Mouse (Mus musculus) macrophage (primary cell): Measurements from ENCODE around the gene Gnas. TPM values are rescaled to one million over a fixed set of nuclear protein-coding genes. Genes with fewer than 3 reads are reported as not detected.
A peak's percentile ranks its signal among the peaks of the same experiment; 100 is the strongest.

Experiments
- H3K27ac ChIP-seq: fragments of 350-480 bp; formaldehyde crosslinking; 2 replicates; pipeline ENCODE4 v1.9.0; 2021
- H3K36me3 ChIP-seq: fragments of 350-480 bp; formaldehyde crosslinking; 2 replicates; pipeline ENCODE4 v1.9.0; 2021; ENCODE audit errors: inconsistent target
- H3K4me3 ChIP-seq: fragments of 350-480 bp; formaldehyde crosslinking; 2 replicates; pipeline ENCODE4 v1.9.0; 2021; ENCODE audit errors: inconsistent target
- H3K79me2 ChIP-seq: fragments of 350-480 bp; formaldehyde crosslinking; 2 replicates; pipeline ENCODE4 v1.9.0; 2021; ENCODE audit errors: inconsistent target
- WGBS: methylation state at CpG from one replicate; pipeline ENCODE4 v1.1.7; 2026; ENCODE audit warnings: inconsistent platforms; ENCODE audit not compliant: missing documents; 5-methylcytosine and 5-hydroxymethylcytosine counted together
- polyA plus RNA-seq: library from polyadenylated mRNA; stranded (reverse); fragments of 250-400 nt; gene quantifications from 3 replicates; pipeline ENCODE4 v1.2.4, GENCODE M21; 2018; ENCODE audit warnings: inconsistent platforms

The Gnas gene
- polyA plus RNA-seq, 1 experiment from 2014 or later: 589 TPM

GRCm38 (mm10) chr2:174284807-174285457 lies 812 bp downstream of the Gnas start:
- WGBS: 42% methylated on average over 58 of the region's 58 CpGs
- H3K4me3 ChIP-seq: no peak overlapping the region
- no peaks in the 10 kb centered on the region for H3K36me3 ChIP-seq

GRCm38 (mm10) chr2:174285921-174286470 lies 1.9 kb downstream of the Gnas start:
- no peaks in the 10 kb centered on the region for H3K36me3 ChIP-seq
- no peaks in the 10 kb centered on the region for H3K79me2 ChIP-seq
- H3K27ac ChIP-seq: no peak overlapping the region
- WGBS: 30% methylated on average over 33 of the region's 34 CpGs
- H3K4me3 ChIP-seq: no peak overlapping the region

More at GRCm38 (mm10) chr2:174284807-174285457, 812 bp downstream of the Gnas start:
- no peaks in the 10 kb centered on the region for H3K79me2 ChIP-seq
- H3K27ac ChIP-seq: no peak overlapping the region

- Histone ChIP-seq H3K36me3 (no peaks in the 10 kb centered on the region), H3K79me2 (peaks cover 5% of the 10 kb centered on the region; the same call in 1 of the 2 replicates), H3K27ac (no peak overlapping the region), H3K4me3 (no peak overlapping the region)
- 61% methylated on average over 7 of the region's 7 CpGs for WGBS
Measured at GRCm38 (mm10) chr2:174287921-174288320, 3.8 kb downstream of the Gnas start.

GRCm38 (mm10) chr2:174288673-174289430 lies 4.7 kb downstream of the Gnas start:
- no peak overlapping the region for H3K4me3 ChIP-seq
- no peak overlapping the region for H3K27ac ChIP-seq
- peaks cover 5% of the 10 kb centered on the region; the same call in 1 of the 2 replicates for H3K79me2 ChIP-seq
- H3K36me3 ChIP-seq: no peaks in the 10 kb centered on the region
- WGBS: 62% methylated on average over 12 of the region's 12 CpGs

- Histone ChIP-seq H3K79me2 (peaks cover 5% of the 10 kb centered on the region; the same call in 1 of the 2 replicates), H3K27ac (no peak overlapping the region), H3K4me3 (no peak overlapping the region), H3K36me3 (no peaks in the 10 kb centered on the region)
- WGBS: 83% methylated on average over 8 of the region's 8 CpGs
Measured at GRCm38 (mm10) chr2:174291029-174291661, 7.0 kb downstream of the Gnas start.

- Histone ChIP-seq H3K79me2 (peaks cover 5% of the 10 kb centered on the region; the same call in 1 of the 2 replicates), H3K4me3 (no peak overlapping the region), H3K27ac (no peak overlapping the region), H3K36me3 (no peaks in the 10 kb centered on the region)
- 79% methylated on average over 2 of the region's 2 CpGs for WGBS
Measured at GRCm38 (mm10) chr2:174291662-174292030, 7.5 kb downstream of the Gnas start.

- Histone ChIP-seq H3K79me2 (peaks cover 5% of the 10 kb centered on the region; the same call in 1 of the 2 replicates), H3K4me3 (peak overlapping the region; percentile 32), H3K36me3 (no peaks in the 10 kb centered on the region), H3K27ac (no peak overlapping the region)
- 61% methylated on average over 8 of the region's 8 CpGs for WGBS
Measured at GRCm38 (mm10) chr2:174294457-174294856, 10.3 kb downstream of the Gnas start.

- no peak overlapping the region for H3K27ac ChIP-seq
- H3K4me3 ChIP-seq: peak overlapping the region; percentile 32
- 37% methylated on average over 32 of the region's 36 CpGs for WGBS
- no peaks in the 10 kb centered on the region for H3K36me3 ChIP-seq
- H3K79me2 ChIP-seq: peaks cover 5% of the 10 kb centered on the region; the same call in 1 of the 2 replicates
Measured at GRCm38 (mm10) chr2:174295175-174295899, 11.2 kb downstream of the Gnas start.

GRCm38 (mm10) chr2:174295900-174296465 lies 11.9 kb downstream of the Gnas start:
- Histone ChIP-seq H3K27ac (no peak overlapping the region), H3K36me3 (no peaks in the 10 kb centered on the region), H3K4me3 (peak overlapping the region; percentile 32; the same call in 1 of the 2 replicates)

GRCm38 (mm10) chr2:174297086-174297571 lies 13.0 kb downstream of the Gnas start:
- H3K27ac ChIP-seq: no peak overlapping the region
- H3K4me3 ChIP-seq: no peak overlapping the region
- H3K36me3 ChIP-seq: no peaks in the 10 kb centered on the region
- 55% methylated on average over 17 of the region's 29 CpGs for WGBS
- peaks cover 5% of the 10 kb centered on the region; the same call in 1 of the 2 replicates for H3K79me2 ChIP-seq

More at GRCm38 (mm10) chr2:174295900-174296465, 11.9 kb downstream of the Gnas start:
- 42% methylated on average over 29 of the region's 29 CpGs for WGBS
- H3K79me2 ChIP-seq: peaks cover 5% of the 10 kb centered on the region; the same call in 1 of the 2 replicates

- H3K79me2 ChIP-seq: peaks cover under 1% of the 10 kb centered on the region; the same call in 1 of the 2 replicates
- no peak overlapping the region for H3K4me3 ChIP-seq
- no peaks in the 10 kb centered on the region for H3K36me3 ChIP-seq
- 69% methylated on average over 19 of the region's 19 CpGs for WGBS
- H3K27ac ChIP-seq: no peak overlapping the region
Measured at GRCm38 (mm10) chr2:174297851-174298250, 13.7 kb downstream of the Gnas start.

GRCm38 (mm10) chr2:174298471-174298870 lies 14.4 kb downstream of the Gnas start:
- no peaks in the 10 kb centered on the region for H3K36me3 ChIP-seq
- H3K79me2 ChIP-seq: no peaks in the 10 kb centered on the region
- WGBS: 44% methylated on average over 24 of the region's 33 CpGs
- no peak overlapping the region for H3K4me3 ChIP-seq
- no peak overlapping the region for H3K27ac ChIP-seq

GRCm38 (mm10) chr2:174299091-174299770 lies 15.1 kb downstream of the Gnas start:
- Histone ChIP-seq H3K36me3 (no peaks in the 10 kb centered on the region), H3K79me2 (no peaks in the 10 kb centered on the region), H3K27ac (no peak overlapping the region), H3K4me3 (no peak overlapping the region)
- 39% methylated on average over 33 of the region's 48 CpGs for WGBS
